Mouse (Mus musculus) testis, adult 2 months (tissue): ENCODE results near the gene Gm20388. TPM values are rescaled to one million over a fixed set of nuclear protein-coding genes. Genes with fewer than 3 reads are reported as not detected.

Source experiments
- H3K27ac ChIP-seq: fragments of 200-500 bp; 2 replicates; pipeline ENCODE4 v1.5.1; 2012; ENCODE audit warnings: low read depth, low read length; ENCODE audit not compliant: control insufficient read depth, insufficient read depth
- H3K27me3 ChIP-seq: fragments of 200-500 bp; 2 replicates; pipeline ENCODE4 v1.6.1; 2012; ENCODE audit warnings: mild to moderate bottlenecking, low read length, moderate library complexity; ENCODE audit not compliant: control insufficient read depth, insufficient read depth
- H3K36me3 ChIP-seq: fragments of 200-500 bp; 2 replicates; pipeline ENCODE4 v1.6.1; 2012; ENCODE audit warnings: mild to moderate bottlenecking, low read length; ENCODE audit not compliant: control insufficient read depth, insufficient read depth
- H3K4me1 ChIP-seq: fragments of 200-500 bp; 2 replicates; pipeline ENCODE4 v1.6.1; 2012; ENCODE audit warnings: low read length; ENCODE audit not compliant: control insufficient read depth, insufficient read depth
- H3K4me3 ChIP-seq: fragments of 200-500 bp; 2 replicates; pipeline ENCODE4 v1.5.1; 2012; ENCODE audit warnings: low read depth, mild to moderate bottlenecking, low read length, moderate library complexity, mixed read lengths; ENCODE audit not compliant: control insufficient read depth
- CTCF ChIP-seq: fragments of 200-500 bp; IDR thresholded peaks from 2 replicates; pipeline ENCODE4 v1.5.1; 2012; ENCODE audit warnings: low read depth, mild to moderate bottlenecking, inconsistent platforms, low read length, moderate library complexity; ENCODE audit not compliant: control insufficient read depth, insufficient read depth, insufficient replicate concordance
- POLR2A ChIP-seq: fragments of 200-500 bp; IDR thresholded peaks from 2 replicates; pipeline ENCODE4 v1.6.1; 2012; ENCODE audit warnings: low read depth, mild to moderate bottlenecking, inconsistent platforms, low read length, moderate library complexity; ENCODE audit not compliant: control insufficient read depth
- polyA plus RNA-seq: library from polyadenylated mRNA; depleted of rRNA; stranded (reverse); fragments of >200 nt; gene quantifications from 2 replicates; pipeline ENCODE4 v1.2.3, GENCODE M21; 2012

Gene Gm20388
- polyA plus RNA-seq, 1 experiment = 5.6 TPM

- H3K27ac ChIP-seq = no peak overlapping the region
- peak; percentile 27; the same call in 1 of the 2 replicates for TF ChIP-seq POLR2A
- no peak for TF ChIP-seq CTCF
- no peaks in the 10 kb centered on the region for H3K36me3 ChIP-seq
- H3K27me3 ChIP-seq = peaks cover 9% of the 10 kb centered on the region
- H3K4me1 ChIP-seq = peaks cover 7% of the 10 kb centered on the region
- H3K4me3 ChIP-seq = peak overlapping the region; percentile 92
Measured at GRCm38 (mm10) chr8:123858574-123858940, 3947.9 kb downstream of the Gm20388 start.

GRCm38 (mm10) chr8:123858941-123859647, 3948.5 kb downstream of the Gm20388 start:
- no peaks in the 10 kb centered on the region for H3K36me3 ChIP-seq
- peak overlapping the region; percentile 92 for H3K4me3 ChIP-seq
- H3K27ac ChIP-seq = peak overlapping the region; percentile 56; the same call in 1 of the 2 replicates
- peaks cover 9% of the 10 kb centered on the region for H3K27me3 ChIP-seq
- TF ChIP-seq POLR2A (peak; percentile 3; the same call in 1 of the 2 replicates), CTCF (no peak)
- peaks cover 7% of the 10 kb centered on the region for H3K4me1 ChIP-seq

- peak within 1 kb of the TSS; percentile 92 for H3K4me3 ChIP-seq
- TF ChIP-seq POLR2A (peak; percentile 48; the same call in 1 of the 2 replicates), CTCF (no peak)
- H3K27ac ChIP-seq = peak within 1 kb of the TSS; percentile 56; the same call in 1 of the 2 replicates
- peaks cover 9% of the 10 kb centered on the region for H3K27me3 ChIP-seq
- H3K4me1 ChIP-seq = peaks cover 7% of the 10 kb centered on the region
- no peaks in the 10 kb centered on the region for H3K36me3 ChIP-seq
Measured at GRCm38 (mm10) chr8:123859648-123860259, 3949.1 kb downstream of the Gm20388 start, which contains the start of gene Ccsap. TSS of gene Ccsap (minus strand) at chr8:123860209.

GRCm38 (mm10) chr8:123860386-123860785, 3949.7 kb downstream of the Gm20388 start:
- Histone ChIP-seq H3K27ac (no peak overlapping the region), H3K27me3 (peaks cover 9% of the 10 kb centered on the region), H3K4me1 (peaks cover 7% of the 10 kb centered on the region), H3K36me3 (no peaks in the 10 kb centered on the region), H3K4me3 (peak overlapping the region; percentile 92)
- TF ChIP-seq CTCF = no peak
- no peak for TF ChIP-seq POLR2A

- Histone ChIP-seq H3K27me3 (no peaks in the 10 kb centered on the region), H3K27ac (no peak overlapping the region), H3K4me3 (no peak overlapping the region), H3K36me3 (no peaks in the 10 kb centered on the region), H3K4me1 (no peaks in the 10 kb centered on the region)
- TF ChIP-seq CTCF = no peak
- no peak for TF ChIP-seq POLR2A
Measured at GRCm38 (mm10) chr8:123865786-123866185, 3955.1 kb downstream of the Gm20388 start.

GRCm38 (mm10) chr8:123866971-123867370, 3956.3 kb downstream of the Gm20388 start:
- Histone ChIP-seq H3K27ac (no peak overlapping the region), H3K4me1 (no peaks in the 10 kb centered on the region), H3K36me3 (no peaks in the 10 kb centered on the region), H3K4me3 (no peak overlapping the region), H3K27me3 (no peaks in the 10 kb centered on the region)
- TF ChIP-seq CTCF = no peak
- TF ChIP-seq POLR2A = no peak

GRCm38 (mm10) chr8:123872048-123872447, 3961.4 kb downstream of the Gm20388 start:
- Histone ChIP-seq H3K4me3 (no peak overlapping the region), H3K27ac (no peak overlapping the region), H3K36me3 (no peaks in the 10 kb centered on the region), H3K4me1 (no peaks in the 10 kb centered on the region), H3K27me3 (no peaks in the 10 kb centered on the region)
- TF ChIP-seq CTCF (no peak), POLR2A (no peak)
